Mouse (Mus musculus) liver, embryonic 13.5 days (tissue): ENCODE measurements around the gene Ankrd28. TPM values are rescaled to one million over a fixed set of nuclear protein-coding genes. Genes with fewer than 3 reads are reported as not detected.
A peak's percentile ranks its signal among the peaks of the same experiment; 100 is the strongest.

Source experiments
- ATAC-seq: fragments of 200-750 bp; cut with Nextera tagmentation; 2 replicates; pipeline ENCODE4 v1.8.0; 2017; ENCODE audit warnings: low read depth, mild to moderate bottlenecking, moderate number of reproducible peaks, moderate library complexity
- DNase-seq: peaks from one replicate; pipeline ENCODE4 v3.0.0; 2022
- H3K27ac ChIP-seq: fragments of 300-500 bp; sonication (generic); 2 replicates; pipeline ENCODE4 v1.5.1; 2015; ENCODE audit warnings: moderate library complexity, mild to moderate bottlenecking, inconsistent platforms
- H3K27me3 ChIP-seq: fragments of 300-500 bp; sonication (generic); 2 replicates; pipeline ENCODE4 v1.6.1; 2015; ENCODE audit warnings: mild to moderate bottlenecking, inconsistent platforms
- H3K36me3 ChIP-seq: fragments of 300-500 bp; sonication (generic); 2 replicates; pipeline ENCODE4 v1.6.1; 2015; ENCODE audit warnings: mild to moderate bottlenecking, inconsistent platforms
- H3K4me1 ChIP-seq: fragments of 300-500 bp; sonication (generic); replicated peaks from 2 replicates; pipeline ENCODE4 v1.6.1; 2015; ENCODE audit warnings: inconsistent platforms
- H3K4me2 ChIP-seq: fragments of 300-500 bp; sonication (generic); 2 replicates; pipeline ENCODE4 v1.6.1; 2015; ENCODE audit warnings: inconsistent platforms, mild to moderate bottlenecking, moderate library complexity
- H3K4me3 ChIP-seq: fragments of 300-500 bp; sonication (generic); replicated peaks from 2 replicates; pipeline ENCODE4 v1.5.1; 2015; ENCODE audit warnings: mild to moderate bottlenecking, inconsistent platforms
- H3K9ac ChIP-seq: fragments of 300-500 bp; sonication (generic); 2 replicates; pipeline ENCODE4 v1.6.1; 2015; ENCODE audit warnings: mild to moderate bottlenecking, inconsistent platforms
- H3K9me3 ChIP-seq: fragments of 300-500 bp; sonication (generic); replicated peaks from 2 replicates; pipeline ENCODE4 v1.6.1; 2016; ENCODE audit warnings: inconsistent platforms
- WGBS: fragments of 180-500 bp; shearing (Covaris S2); methylation state at CpG from one replicate; pipeline ENCODE4 v1.1.7; 2015; ENCODE audit not compliant: insufficient replicate concordance; 5-methylcytosine and 5-hydroxymethylcytosine counted together
- polyA plus RNA-seq: library from polyadenylated mRNA; unstranded; fragments of >200 nt; fragmentation: Nextera tagmentation; extraction: Ambion mirVana; gene quantifications from 2 replicates; pipeline ENCODE4 v1.2.1, GENCODE M21; 2015

Gene Ankrd28
- polyA plus RNA-seq, 1 experiment from 2014 or later, result 3.0 TPM

GRCm38 (mm10) chr14:31709343-31709742, 121.1 kb downstream of the Ankrd28 start:
- H3K4me3 ChIP-seq, result no peak overlapping the region
- H3K36me3 ChIP-seq, result peaks cover 34% of the 10 kb centered on the region
- no peaks in the 10 kb centered on the region for H3K9me3 ChIP-seq
- H3K4me1 ChIP-seq, result peaks cover 24% of the 10 kb centered on the region
- H3K4me2 ChIP-seq, result no peak overlapping the region
- 19% methylated on average over 1 of the region's 1 CpGs for WGBS
- no peaks in the 10 kb centered on the region for H3K27me3 ChIP-seq
- no peak overlapping the region for H3K9ac ChIP-seq
- ATAC-seq (peak; percentile 85), DNase-seq (no peak)
- no peak overlapping the region for H3K27ac ChIP-seq

GRCm38 (mm10) chr14:31700376-31700775, 130.1 kb downstream of the Ankrd28 start:
- no peak overlapping the region for H3K9ac ChIP-seq
- H3K4me3 ChIP-seq, result no peak overlapping the region
- no peaks in the 10 kb centered on the region for H3K27me3 ChIP-seq
- DNase-seq (no peak), ATAC-seq (no peak)
- no peaks in the 10 kb centered on the region for H3K9me3 ChIP-seq
- H3K4me2 ChIP-seq, result no peak overlapping the region
- 77% methylated on average over 2 of the region's 2 CpGs for WGBS
- H3K4me1 ChIP-seq, result no peaks in the 10 kb centered on the region
- no peak overlapping the region for H3K27ac ChIP-seq
- peaks cover 50% of the 10 kb centered on the region for H3K36me3 ChIP-seq

- Histone ChIP-seq H3K27me3 (no peaks in the 10 kb centered on the region), H3K9ac (no peak overlapping the region), H3K4me3 (no peak overlapping the region), H3K27ac (no peak overlapping the region), H3K4me1 (no peaks in the 10 kb centered on the region), H3K9me3 (no peaks in the 10 kb centered on the region), H3K4me2 (no peak overlapping the region), H3K36me3 (peaks cover 34% of the 10 kb centered on the region)
- ATAC-seq, result no peak
- no peak for DNase-seq
- WGBS, result 74% methylated on average over 4 of the region's 4 CpGs
Measured at GRCm38 (mm10) chr14:31697755-31698154, 132.7 kb downstream of the Ankrd28 start.

GRCm38 (mm10) chr14:31697346-31697745, 133.1 kb downstream of the Ankrd28 start:
- no peak overlapping the region for H3K4me2 ChIP-seq
- H3K27ac ChIP-seq, result no peak overlapping the region
- DNase-seq, result no peak
- H3K36me3 ChIP-seq, result peaks cover 30% of the 10 kb centered on the region
- no peak for ATAC-seq
- H3K9me3 ChIP-seq, result no peaks in the 10 kb centered on the region
- H3K4me3 ChIP-seq, result no peak overlapping the region
- 75% methylated on average over 3 of the region's 3 CpGs for WGBS
- H3K9ac ChIP-seq, result no peak overlapping the region
- H3K27me3 ChIP-seq, result no peaks in the 10 kb centered on the region
- no peaks in the 10 kb centered on the region for H3K4me1 ChIP-seq

GRCm38 (mm10) chr14:31696985-31697303, 133.5 kb downstream of the Ankrd28 start:
- Histone ChIP-seq H3K9me3 (no peaks in the 10 kb centered on the region), H3K4me1 (no peaks in the 10 kb centered on the region), H3K27ac (no peak overlapping the region), H3K4me3 (no peak overlapping the region), H3K9ac (no peak overlapping the region), H3K36me3 (peaks cover 26% of the 10 kb centered on the region), H3K4me2 (no peak overlapping the region), H3K27me3 (no peaks in the 10 kb centered on the region)
- 71% methylated on average over 3 of the region's 3 CpGs for WGBS
- DNase-seq (no peak), ATAC-seq (no peak)

- 72% methylated on average over 9 of the region's 9 CpGs for WGBS
Measured at GRCm38 (mm10) chr14:31696206-31696984, 134.1 kb downstream of the Ankrd28 start.

GRCm38 (mm10) chr14:31692536-31692935, 137.9 kb downstream of the Ankrd28 start:
- H3K4me3 ChIP-seq, result no peak overlapping the region
- 82% methylated on average over 6 of the region's 6 CpGs for WGBS
- no peaks in the 10 kb centered on the region for H3K9me3 ChIP-seq
- H3K27me3 ChIP-seq, result no peaks in the 10 kb centered on the region
- no peak overlapping the region for H3K4me2 ChIP-seq
- H3K36me3 ChIP-seq, result peaks cover 8% of the 10 kb centered on the region; the same call in 1 of the 2 replicates
- no peak overlapping the region for H3K9ac ChIP-seq
- no peak overlapping the region for H3K27ac ChIP-seq
- no peak for ATAC-seq
- DNase-seq, result no peak
- H3K4me1 ChIP-seq, result no peaks in the 10 kb centered on the region

More at GRCm38 (mm10) chr14:31696206-31696984, 134.1 kb downstream of the Ankrd28 start:
- H3K36me3 ChIP-seq, result peaks cover 21% of the 10 kb centered on the region
- no peaks in the 10 kb centered on the region for H3K27me3 ChIP-seq
- H3K9me3 ChIP-seq, result no peaks in the 10 kb centered on the region
- no peak overlapping the region for H3K9ac ChIP-seq
- no peak for ATAC-seq
- no peaks in the 10 kb centered on the region for H3K4me1 ChIP-seq
- DNase-seq, result no peak
- no peak overlapping the region for H3K4me3 ChIP-seq
- H3K4me2 ChIP-seq, result no peak overlapping the region
- H3K27ac ChIP-seq, result no peak overlapping the region

- Histone ChIP-seq H3K4me2 (no peak overlapping the region), H3K4me1 (peaks cover 16% of the 10 kb centered on the region), H3K27me3 (no peaks in the 10 kb centered on the region), H3K9me3 (no peaks in the 10 kb centered on the region), H3K4me3 (no peak overlapping the region), H3K27ac (no peak overlapping the region), H3K36me3 (no peaks in the 10 kb centered on the region), H3K9ac (no peak overlapping the region)
- ATAC-seq, result no peak
- DNase-seq, result no peak
- WGBS, result 74% methylated on average over 1 of the region's 1 CpGs
Measured at GRCm38 (mm10) chr14:31686231-31686630, 144.2 kb downstream of the Ankrd28 start.

GRCm38 (mm10) chr14:31685680-31686079, 144.8 kb downstream of the Ankrd28 start:
- DNase-seq, result no peak

GRCm38 (mm10) chr14:31684343-31685040, 146.0 kb downstream of the Ankrd28 start:
- Histone ChIP-seq H3K27ac (no peak overlapping the region), H3K4me2 (no peak overlapping the region), H3K9ac (no peak overlapping the region), H3K9me3 (no peaks in the 10 kb centered on the region), H3K4me1 (peaks cover 16% of the 10 kb centered on the region), H3K27me3 (no peaks in the 10 kb centered on the region), H3K36me3 (no peaks in the 10 kb centered on the region), H3K4me3 (no peak overlapping the region)
- no peak for DNase-seq
- 19% methylated on average over 7 of the region's 7 CpGs for WGBS
- no peak for ATAC-seq

More at GRCm38 (mm10) chr14:31685680-31686079, 144.8 kb downstream of the Ankrd28 start:
- H3K27ac ChIP-seq, result peak overlapping the region; percentile 20; the same call in 1 of the 2 replicates
- ATAC-seq, result no peak
- no peak overlapping the region for H3K9ac ChIP-seq
- 24% methylated on average over 10 of the region's 10 CpGs for WGBS
- H3K4me3 ChIP-seq, result no peak overlapping the region
- peak overlapping the region; percentile 34; the same call in 1 of the 2 replicates for H3K4me2 ChIP-seq
- H3K9me3 ChIP-seq, result no peaks in the 10 kb centered on the region
- peaks cover 16% of the 10 kb centered on the region for H3K4me1 ChIP-seq
- H3K36me3 ChIP-seq, result no peaks in the 10 kb centered on the region
- no peaks in the 10 kb centered on the region for H3K27me3 ChIP-seq

GRCm38 (mm10) chr14:31683610-31684009, 146.8 kb downstream of the Ankrd28 start:
- Histone ChIP-seq H3K27ac (no peak overlapping the region), H3K9me3 (no peaks in the 10 kb centered on the region), H3K4me1 (peaks cover 16% of the 10 kb centered on the region), H3K9ac (no peak overlapping the region), H3K4me3 (no peak overlapping the region), H3K4me2 (no peak overlapping the region), H3K27me3 (no peaks in the 10 kb centered on the region), H3K36me3 (no peaks in the 10 kb centered on the region)
- 66% methylated on average over 2 of the region's 2 CpGs for WGBS
- ATAC-seq (no peak), DNase-seq (no peak)
